Mouse (Mus musculus): ENCODE data around the gene Syn3.

The Syn3 gene

DNA sequence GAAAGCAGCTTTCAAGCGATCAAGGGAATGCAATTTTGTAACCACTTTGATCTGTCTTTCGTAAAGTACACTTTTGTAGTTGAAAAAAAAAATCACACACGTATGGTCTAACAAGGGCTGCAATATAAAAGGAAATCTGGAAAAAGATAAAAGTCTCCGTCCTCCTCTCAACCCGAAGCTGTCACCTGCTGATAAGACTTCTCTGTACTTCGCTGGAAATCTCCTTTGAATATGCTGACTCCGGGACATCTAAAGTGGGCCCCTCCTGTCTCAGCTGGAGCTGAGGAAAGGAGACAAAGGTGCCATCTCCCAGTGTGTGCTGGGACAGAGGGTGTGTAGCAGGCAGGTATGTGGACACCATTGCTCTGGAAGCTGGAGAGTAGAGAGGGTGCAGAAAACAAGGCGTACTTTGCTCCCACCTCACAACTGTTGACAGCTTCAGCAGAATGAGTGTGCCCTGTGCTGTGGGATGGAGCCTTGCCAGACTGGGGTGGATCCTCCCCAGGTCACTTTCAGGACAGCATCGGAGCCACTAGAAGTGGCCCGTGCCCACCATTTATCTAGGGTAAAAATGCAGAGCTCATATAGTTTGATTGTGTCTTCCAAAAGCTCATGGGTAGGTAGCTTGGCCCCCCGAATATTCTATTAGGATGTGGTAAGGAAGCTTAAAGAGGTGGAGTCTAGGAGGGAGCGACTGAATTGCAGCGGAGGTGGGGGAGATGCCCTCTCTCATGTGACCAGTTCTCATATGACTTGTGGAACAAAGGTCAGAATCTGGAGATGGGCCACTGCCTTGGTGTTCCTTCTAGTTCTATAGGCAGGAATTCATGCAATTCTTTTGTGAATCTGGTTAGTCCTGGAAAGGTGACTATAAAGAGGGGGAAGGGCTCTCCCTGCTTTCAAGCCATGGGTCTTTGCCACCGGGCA lies 405.3 kb downstream of the Syn3 start:
- no peak for DNase-seq (ENCODE audit: extremely low spot score)

DNA sequence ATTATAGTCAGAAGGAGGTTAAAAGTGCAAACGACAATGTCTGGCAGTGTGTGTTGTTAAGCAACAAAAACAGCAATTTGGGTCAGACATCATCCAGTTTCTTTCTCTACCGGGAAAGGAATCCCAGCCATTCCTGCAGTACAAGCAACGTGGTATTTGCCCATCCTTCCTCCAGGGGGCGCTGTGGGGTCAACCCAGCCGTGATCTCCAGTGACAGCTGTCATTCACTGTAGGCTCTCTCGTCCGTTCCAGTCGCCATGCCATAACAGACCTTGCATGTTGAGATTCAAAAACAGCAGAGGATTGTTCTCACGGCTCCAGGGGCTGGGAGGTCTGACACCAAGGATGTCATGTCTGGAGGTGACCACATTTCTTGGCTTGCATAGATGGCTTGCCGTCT lies 406.8 kb downstream of the Syn3 start:
- no peak for DNase-seq (ENCODE audit: extremely low spot score)

DNA sequence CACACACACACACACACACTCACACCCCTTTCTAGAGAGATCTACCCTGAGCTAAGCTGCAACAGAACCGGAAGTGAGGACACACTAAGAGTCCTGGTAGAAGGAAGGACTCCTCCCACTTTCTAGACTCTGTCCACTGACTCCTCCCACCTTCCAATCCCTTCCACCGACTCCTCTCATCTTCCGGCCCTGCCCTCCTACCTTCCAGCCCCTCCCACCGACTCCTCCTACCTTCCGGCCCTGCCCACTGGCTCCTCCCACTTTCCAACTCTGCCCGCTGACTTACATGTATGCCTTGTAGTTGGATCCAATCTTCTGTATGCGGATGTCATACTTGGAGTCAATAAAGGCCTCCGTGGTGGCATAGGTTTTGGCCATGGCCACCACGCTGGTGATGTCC lies 418.8 kb downstream of the Syn3 start:
- no peak for DNase-seq (ENCODE audit: extremely low spot score)

DNA sequence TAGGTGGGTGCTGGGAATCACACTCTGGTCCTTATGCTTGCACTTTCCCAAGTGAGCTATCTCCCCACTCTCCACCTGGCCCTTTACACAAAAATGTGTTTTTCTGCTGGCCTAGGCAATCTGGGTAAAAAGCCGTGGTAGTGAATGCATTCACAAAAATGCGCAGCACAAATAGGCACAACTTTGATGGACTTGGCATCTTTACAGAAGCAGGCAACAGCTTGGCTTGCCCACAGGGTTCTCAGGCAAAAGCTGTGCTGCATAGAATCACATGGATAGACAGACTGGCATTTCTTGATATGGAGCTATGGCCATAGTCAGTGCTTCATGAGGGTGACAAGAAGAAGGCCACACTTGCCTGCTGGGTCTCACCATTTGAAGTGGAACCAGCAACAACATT lies 419.9 kb downstream of the Syn3 start:
- DNase-seq (ENCODE audit: extremely low spot score) = no peak

GRCm38 (mm10) chr10:86077272-86077671 lies 421.4 kb downstream of the Syn3 start:
- no peak for DNase-seq (ENCODE audit: extremely low spot score)

DNA sequence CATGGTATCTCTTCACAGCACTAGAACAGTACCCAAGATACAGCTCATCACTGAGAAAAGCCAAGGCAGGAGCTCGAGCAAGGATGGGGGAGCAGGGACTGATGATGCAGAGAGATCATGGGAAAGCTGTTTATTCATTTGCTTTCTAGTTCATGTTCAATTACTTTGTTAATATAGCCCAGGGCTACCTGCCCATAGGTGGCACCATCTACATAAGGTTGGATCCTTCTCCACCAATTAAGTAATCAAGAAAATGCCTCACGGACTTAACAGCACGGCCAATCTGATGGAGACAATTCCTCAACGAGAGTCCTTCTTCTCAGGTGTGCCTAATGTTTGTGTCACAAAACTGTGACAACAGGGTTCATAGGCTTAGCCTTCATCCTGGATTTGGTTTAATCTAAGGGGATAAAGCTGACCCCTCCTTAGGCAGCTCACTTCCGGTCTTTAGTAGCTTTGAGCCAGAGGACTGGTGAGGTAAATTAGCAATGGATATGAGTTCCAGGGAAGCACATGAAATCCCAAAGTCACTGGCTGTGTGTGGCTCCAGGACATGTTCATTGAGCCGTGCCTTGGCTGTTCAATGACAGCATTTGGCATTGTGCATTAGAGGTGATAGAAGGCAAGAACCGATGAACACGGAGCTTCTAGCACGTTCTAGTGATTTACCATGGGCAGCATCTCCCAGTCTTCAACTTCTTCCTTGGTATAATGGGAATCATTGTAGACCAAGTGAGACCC lies 423.6 kb downstream of the Syn3 start:
- no peak for DNase-seq (ENCODE audit: extremely low spot score)

DNA sequence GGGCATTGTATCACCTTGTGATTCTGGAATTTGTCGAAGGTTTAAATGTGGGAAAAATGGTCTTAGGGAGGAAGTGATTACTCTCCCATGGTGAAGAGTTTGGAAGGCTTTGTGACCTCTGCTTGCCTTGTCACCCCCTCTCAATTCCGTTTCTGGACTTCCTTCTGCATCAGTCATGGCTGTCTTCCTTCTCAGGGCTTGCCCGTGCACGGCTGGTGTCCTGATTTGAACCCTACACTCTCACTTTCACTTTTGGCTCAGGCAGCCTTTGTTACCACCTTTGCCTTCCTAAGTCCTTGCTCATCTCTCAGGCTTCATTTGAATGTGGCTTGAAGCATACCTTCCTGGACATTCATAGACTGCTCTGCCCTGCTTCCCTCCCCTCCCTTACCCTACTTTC lies 424.6 kb downstream of the Syn3 start:
- DNase-seq (ENCODE audit: extremely low spot score) = no peak

- DNase-seq (ENCODE audit: extremely low spot score) = no peak
These were observed 427.9 kb downstream of the Syn3 start for GRCm38 (mm10) chr10:86070751-86071150.

DNA sequence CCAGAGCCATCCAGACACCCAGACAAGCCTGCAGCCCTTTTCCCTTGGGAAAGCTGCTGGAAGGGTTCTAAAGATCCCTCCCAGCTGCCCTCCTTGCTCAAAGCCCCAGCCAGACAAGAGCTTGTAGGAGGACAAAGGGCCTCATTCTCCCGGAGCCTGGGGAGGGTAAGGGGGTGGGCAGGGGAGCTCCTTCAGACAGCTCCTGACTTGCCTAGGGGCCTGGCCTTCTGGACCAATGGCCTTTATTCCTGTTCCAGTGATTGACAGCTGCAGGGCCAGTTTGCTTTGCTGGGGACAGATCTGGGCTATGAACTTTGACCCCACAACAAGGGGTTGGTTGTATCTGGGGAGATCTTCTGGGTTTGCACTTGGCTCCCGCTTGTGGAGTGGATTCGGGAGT lies 429.4 kb downstream of the Syn3 start:
- peak; percentile 52 for DNase-seq (ENCODE audit: extremely low spot score)

- no peak for DNase-seq (ENCODE audit: extremely low spot score)
These were observed 430.8 kb downstream of the Syn3 start for GRCm38 (mm10) chr10:86067911-86068310.

DNA sequence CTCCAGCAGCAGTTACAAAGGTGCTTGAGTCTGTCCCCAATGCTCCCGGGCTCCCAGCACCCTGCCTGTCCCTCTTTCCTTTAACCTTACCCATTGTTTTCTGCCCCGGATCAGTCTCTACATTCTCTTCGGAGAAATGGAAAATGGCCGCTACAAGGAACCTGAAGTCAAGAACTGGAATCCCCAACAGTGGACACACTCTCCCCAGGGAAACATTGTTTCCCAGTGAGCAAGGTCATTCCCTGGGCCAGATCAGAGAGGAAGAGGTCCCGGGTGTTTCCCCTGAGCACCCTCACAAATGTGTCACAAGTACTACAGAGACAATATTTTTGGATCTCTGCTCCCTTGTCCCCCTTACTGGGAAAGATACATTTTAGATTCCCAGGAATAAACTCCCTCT lies 432.0 kb downstream of the Syn3 start:
- no peak for DNase-seq (ENCODE audit: extremely low spot score)

GRCm38 (mm10) chr10:86065661-86066060 lies 433.0 kb downstream of the Syn3 start:
- DNase-seq (ENCODE audit: extremely low spot score) = no peak

DNA sequence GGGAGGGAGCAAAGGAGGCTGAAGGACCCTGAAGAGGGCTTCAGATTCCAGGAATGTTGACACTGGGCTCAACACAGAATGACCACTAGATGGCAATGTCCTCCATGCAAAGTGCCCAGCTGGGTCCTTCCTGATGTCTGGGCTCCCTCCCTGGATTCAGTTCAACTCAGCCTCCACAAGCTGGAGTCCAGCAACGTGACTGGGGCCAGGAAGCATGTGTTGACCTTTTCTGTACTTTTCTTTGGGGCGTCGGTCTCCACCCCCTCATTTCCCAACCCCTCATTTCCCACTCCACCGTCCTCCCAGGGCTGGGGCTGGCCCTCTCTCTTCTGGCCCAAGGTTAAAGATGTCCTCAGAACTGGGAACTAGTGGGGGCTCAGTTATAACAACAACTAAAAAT lies 433.8 kb downstream of the Syn3 start:
- peak; percentile 81 for DNase-seq (ENCODE audit: extremely low spot score)

DNA sequence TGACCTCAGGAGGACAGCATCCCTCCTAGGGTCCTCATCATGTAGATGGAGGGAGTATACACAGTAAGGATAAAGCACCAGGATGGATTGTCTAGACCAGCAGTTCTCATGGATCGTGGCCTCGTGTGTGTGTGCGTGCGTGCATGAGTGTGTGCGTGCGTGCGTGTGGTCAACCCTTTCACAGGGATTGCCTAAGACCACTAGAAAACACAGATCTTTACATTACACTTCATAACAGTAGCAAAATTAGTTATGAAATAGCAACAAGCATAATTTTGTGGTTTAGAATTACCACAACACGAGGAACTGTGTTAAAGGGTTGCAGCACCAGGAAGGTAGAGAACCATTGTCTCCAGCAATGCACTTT lies 435.7 kb downstream of the Syn3 start:
- no peak for DNase-seq (ENCODE audit: extremely low spot score)

DNA sequence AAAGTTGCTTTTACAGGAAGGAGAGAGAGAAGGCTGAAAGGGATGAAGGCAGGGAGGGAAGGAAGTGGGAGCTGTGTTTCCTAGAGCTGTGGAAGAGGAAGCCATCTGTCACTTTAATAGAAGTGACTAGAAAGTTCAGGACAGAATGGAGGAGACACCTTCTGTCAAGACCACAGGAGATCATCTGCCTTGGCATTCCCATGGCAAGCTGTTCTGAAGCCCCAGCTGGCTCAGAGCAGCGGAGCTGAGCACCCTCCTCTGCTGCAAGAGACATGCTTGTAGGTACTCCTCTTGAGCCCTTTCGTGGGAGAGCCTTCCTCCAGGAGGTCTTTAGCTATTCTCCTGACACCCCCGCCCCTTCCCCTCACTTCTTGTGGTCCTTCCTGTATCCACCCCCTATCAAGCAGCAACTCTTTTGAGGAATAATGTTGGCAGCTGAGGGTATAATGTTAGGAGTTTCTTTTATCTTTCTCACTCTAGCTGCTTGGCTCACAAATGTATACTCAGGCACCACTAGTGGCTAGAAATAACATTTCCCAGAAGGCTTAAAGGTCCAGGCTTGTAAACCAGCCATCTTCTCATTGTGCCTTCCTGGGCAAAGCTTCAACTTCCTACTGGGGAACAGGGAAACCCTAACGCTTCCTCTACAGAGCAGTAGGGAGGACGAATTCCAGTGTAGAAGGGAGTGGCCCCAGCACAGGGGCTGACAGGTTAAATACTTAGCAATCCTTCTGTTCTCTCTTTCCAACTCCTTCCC lies 436.3 kb downstream of the Syn3 start:
- no peak for DNase-seq (ENCODE audit: extremely low spot score)

- no peak for DNase-seq (ENCODE audit: extremely low spot score)
These were observed 438.4 kb downstream of the Syn3 start for GRCm38 (mm10) chr10:86060267-86060666.

DNA sequence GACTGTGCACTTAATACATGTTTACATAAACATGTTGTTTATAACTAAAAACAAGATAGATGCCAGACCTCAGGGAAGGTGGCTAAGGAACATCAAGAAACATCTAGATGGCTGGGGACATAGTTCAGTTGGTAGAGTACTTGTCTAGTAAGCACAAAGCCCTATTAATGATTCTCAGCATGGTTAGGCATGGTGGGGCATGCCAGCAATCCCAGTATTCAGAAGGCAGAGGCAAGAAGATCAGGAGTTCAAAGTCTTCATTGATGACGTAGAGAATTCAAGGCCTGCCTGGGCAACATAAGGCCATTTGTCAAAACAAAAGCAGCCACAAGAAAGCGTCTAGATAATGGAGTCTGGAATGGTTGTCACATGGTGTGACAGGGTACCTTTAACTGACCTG lies 441.0 kb downstream of the Syn3 start:
- DNase-seq (ENCODE audit: extremely low spot score) = no peak

GRCm38 (mm10) chr10:86057286-86057685 lies 441.4 kb downstream of the Syn3 start:
- no peak for DNase-seq (ENCODE audit: extremely low spot score)

- no peak for DNase-seq (ENCODE audit: extremely low spot score)
These were observed 442.3 kb downstream of the Syn3 start for GRCm38 (mm10) chr10:86056297-86056903.

DNA sequence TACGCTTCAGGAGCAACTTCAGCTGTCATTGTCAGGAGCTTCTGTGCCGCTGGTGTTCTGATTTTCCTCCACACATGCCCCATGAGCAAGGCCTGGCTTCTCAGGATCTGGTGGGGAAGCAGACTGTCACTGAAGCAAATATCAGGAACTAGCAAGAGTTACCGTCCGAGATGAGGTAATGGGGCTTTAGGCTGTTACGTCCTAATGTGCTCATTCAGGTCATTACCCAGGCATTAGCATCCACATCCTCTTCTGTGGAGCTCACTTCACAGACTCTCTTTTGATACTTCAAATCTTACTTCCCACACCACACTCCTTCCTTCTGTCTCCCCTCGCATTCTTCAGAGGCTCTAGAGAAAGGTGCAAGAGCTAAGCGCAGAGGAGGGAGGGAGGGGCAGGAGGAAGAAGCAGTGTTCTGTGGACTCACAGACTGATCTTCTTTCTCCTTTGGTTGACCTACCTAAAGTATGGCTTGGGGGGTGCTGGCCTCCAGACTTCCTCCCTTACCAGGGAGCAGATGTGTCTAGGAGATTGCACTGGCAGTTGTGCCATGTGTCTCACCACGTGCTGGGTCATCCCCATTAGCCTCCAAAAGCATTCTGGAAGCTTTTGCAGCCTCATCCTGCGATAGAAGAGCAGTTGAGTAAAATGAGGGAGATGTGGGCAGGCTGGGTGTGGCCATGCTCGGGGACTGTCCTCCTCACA lies 445.7 kb downstream of the Syn3 start:
- no peak for DNase-seq (ENCODE audit: extremely low spot score)

DNA sequence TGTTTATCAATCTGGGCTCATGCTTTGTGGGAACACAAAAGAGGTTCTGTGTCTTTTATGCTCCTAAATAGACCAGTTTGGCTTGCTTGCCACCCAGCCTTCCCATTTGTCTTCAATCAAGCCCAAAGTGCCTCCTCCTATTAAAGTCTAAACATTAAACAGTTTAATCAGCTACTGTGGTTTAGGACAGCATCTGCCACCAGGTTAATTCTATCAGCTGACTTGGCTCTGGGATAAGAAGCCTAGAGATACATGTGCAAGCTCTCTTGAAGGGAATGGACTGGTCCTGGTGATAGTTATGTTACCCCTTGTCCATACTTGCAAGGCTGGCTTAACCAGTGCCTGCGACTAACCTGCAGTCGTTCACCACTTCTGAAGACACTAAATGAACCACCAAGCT lies 448.2 kb downstream of the Syn3 start:
- DNase-seq (ENCODE audit: extremely low spot score) = no peak
